Mouse (Mus musculus) embryo, embryonic 11.5 days (tissue): ENCODE results near the gene Rora.

Experiments used
- DNase-seq: peaks from one replicate; pipeline ENCODE4 v3.0.0-alpha.2; 2012; ENCODE audit warnings: low read depth, low spot score

The Rora gene

DNA sequence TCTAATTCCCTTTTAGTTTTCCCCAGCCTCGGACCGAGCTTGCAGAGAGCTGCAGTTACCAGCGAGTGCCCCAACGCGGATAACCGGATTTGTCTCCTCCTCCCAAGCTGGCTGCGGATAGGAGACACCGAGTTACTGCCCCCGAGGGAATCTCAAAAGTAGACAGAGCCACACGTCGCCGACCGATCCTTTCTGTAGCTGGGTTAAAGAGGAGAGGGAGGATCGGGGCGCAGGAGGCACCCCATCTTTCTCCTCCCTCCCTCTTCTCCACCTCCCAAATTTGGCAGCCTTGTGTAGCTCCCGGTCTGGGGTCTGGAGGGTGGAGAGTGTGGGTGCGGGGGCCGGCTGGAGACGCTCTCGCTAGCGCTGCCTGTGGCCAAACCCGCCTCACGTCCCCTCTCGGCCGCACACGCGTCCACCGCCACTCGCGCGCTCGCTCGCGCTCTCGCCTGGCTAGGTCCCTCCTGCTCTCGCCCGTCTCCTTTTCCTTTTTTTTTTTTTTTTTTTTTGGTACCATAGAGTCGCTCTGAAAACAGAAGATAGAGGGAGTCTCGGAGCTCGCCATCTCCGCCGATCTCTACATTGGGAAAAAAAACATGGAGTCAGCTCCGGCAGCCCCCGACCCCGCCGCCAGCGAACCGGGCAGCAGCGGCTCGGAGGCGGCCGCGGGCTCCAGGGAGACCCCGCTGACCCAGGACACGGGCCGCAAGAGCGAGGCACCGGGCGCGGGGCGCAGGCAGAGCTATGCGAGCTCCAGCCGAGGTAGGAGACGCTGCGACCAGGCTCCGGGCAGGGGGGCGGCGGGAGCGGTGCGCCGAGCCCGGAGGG, at the start of gene Rora:
Gene Rora, plus strand, starts transcription at position 576 of the 828 bp plus-strand sequence.
- DNase-seq: peak; percentile 57

DNA sequence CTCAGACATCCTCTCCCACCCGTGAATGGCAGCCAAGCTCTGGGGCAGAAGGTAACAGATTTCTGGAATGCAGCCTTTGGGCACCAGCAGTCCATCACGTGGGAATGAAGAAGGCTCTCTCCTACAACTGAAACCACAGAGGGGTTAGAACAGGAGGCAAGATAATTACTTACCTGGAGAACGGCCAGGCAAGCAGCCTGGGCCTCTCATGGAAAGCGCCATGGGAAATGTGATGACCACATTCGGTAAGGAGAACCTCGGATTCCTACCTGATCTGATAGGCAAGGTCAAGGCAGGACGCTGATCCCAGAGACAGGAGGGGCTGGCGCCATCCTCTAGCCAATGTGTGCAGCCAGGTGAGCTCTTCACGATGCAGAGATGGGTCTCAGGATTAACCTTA, 39.6 kb upstream of the Rora start:
- DNase-seq: no peak

- DNase-seq: no peak
These were observed 36.5 kb upstream of the Rora start for GRCm38 (mm10) chr9:68617116-68617515.

GRCm38 (mm10) chr9:68620036-68620435, 33.5 kb upstream of the Rora start:
- DNase-seq: no peak

GRCm38 (mm10) chr9:68620441-68620840, 33.1 kb upstream of the Rora start:
- DNase-seq: no peak

- DNase-seq: no peak
These were observed 28.6 kb upstream of the Rora start for GRCm38 (mm10) chr9:68624981-68625380.

GRCm38 (mm10) chr9:68637301-68637700, 16.3 kb upstream of the Rora start:
- DNase-seq: no peak

DNA sequence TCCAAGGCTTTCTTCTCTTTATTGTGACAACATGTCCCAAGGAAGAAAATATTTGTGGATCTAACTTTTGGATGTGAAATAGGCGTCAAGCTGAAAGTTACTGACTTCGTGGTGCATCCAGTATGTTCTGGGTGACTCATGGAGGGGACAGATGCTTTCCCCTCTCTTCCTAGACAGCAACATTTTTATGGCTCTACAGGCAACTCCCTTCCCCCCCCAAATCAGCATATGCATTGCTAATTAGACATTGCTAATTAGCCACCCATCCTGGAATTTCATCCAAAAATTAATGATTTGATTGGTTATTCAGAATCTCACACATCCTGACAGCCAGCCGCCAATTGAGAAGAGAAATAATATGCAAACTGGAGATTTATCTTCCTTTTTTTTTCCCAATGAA, 12.5 kb upstream of the Rora start:
- no peak for DNase-seq

DNA sequence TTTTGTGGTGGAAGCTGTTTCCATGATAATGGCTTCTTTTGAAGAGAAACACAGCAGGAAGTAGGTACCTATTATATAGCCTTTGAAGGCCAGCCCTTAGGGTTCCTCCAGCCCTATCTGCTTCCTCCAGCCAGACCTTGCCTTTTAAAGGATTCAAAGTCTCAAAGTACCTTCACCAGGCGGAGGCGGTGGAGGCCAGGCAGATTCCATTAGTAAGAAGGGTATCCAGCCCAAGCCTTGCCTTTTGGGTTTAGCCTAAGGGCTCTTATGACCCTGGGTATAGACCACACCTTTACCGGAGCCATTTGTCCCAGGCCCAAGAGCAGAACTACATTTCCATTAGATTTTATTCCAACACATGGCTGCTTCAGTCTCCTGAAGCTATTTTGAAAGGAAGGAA, 5.5 kb upstream of the Rora start:
- no peak for DNase-seq

- DNase-seq: no peak
These were observed 400 bp downstream of the Rora start for GRCm38 (mm10) chr9:68654039-68654332.

DNA sequence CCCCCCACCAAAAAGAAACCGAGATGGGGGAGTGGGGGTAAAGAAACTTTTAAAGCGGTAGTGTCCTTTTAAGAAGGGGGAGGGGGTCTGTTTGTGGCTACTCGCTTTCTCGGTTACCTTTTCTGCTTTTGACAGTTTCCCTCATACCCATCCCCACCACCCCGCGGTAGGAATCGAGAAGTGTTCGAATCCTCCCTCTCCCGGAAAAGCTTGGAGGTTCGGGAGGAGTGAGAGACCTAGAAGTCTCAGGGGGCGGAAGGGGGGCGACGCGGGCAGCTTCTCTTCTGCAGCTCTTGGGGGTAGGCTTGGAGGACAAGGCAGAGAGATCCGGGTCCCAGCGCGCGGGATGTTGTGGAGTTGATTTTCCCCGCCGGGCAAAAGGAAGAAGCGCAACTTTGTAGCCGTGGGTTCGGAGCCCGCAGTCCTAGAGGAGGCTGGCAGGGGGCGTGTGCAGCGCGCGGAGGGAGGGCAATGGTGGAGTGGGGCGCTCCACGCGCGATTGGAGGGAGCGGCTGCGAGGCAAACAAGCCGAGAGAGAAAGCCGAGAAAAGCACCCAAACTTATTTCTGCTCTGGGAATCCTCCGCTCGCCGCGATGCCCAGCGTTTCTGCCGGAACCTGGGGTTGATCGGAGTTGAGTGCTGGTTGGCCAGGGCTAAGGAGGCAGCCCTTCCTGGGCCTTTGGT, 889 bp downstream of the Rora start:
- peak; percentile 9 for DNase-seq

DNA sequence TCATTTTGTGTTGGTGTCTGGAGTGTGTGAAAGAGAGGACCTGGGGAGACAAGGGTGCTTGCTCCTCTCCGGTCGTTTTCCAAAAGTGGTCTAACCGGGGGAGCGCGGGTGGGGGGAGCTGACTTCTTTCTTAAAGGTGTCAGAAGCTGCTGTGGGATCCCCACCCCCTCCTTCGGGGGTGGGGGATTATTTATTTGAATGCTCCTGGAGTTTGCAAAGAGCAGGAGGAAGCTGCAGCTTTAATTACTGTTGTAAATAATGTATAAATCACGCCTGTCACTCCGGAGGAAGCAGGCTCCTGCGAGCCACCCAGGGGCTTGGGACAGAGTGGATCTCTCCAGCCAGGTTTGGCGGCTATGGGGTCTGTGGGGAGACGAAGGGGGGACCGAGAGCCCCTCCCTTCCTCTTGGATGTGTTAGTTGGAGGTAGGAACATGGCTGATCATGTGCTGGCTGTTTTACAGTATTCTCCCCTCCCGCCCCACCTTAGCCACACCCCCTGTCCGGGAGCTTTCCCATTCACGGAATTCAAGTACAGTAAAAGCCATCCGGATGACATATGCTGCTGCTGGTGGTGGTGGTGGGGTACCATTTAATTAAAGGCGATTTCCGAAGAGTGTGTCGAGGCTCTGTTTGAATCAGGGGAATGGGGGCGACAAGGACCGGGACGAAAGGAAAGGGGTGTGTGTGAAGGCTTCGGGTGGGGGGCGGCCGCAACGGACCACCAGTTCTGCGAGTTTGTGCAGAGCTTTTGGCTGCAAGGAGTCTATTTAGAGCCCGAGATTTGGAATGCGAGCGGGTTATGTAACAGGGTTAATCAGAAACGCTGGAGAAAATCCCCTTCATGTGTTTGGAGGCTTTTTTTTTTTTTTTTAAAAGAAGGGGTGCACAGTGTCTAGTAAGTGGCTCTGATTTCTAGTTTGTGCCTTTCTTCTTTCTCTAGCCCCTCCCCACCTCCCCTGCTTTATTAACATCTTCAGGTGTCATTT, 1.7 kb downstream of the Rora start:
- DNase-seq: peak; percentile 36

- no peak for DNase-seq
These were observed 2.6 kb downstream of the Rora start for GRCm38 (mm10) chr9:68656076-68656795.

GRCm38 (mm10) chr9:68656796-68657130, 3.2 kb downstream of the Rora start:
- no peak for DNase-seq

DNA sequence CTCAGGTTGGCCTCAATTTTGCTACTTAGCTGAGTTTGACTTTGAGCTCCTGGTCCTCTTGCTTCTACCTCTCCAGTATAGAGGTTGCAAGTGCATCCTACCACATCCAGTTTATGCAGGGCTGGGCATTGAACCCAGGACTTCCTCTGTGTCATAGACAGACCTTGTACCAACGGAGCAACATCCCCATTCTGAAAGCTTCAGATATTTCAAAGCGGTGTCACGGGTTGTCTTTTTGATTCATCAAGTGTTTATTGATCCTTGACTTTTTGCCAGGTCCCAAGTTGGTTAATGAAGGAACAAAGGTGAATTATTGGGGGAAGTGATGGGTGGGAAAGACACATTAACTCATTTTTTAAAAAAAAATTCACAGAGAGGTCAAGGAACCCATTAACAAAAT, 17.1 kb downstream of the Rora start:
- DNase-seq: no peak

DNA sequence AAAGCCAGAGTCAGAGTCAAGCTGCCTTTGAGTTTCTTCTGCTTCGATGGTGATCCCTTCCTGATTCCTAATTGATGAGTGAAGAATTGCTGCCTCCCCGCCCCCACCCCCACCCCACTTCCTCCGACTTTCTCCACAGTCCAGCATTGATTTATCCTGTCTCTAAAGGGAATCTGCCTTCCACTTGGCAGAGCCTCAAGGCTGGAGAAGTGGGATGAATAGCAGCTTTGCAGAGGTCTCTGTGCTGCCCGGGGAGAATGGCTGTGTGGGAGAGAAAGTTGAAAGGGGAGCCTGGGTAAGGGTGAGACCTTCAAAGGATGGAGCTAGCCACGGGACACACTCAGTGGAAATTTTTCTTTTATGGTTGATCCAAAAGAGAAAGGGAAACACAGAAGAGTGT, 18.9 kb downstream of the Rora start:
- no peak for DNase-seq

DNA sequence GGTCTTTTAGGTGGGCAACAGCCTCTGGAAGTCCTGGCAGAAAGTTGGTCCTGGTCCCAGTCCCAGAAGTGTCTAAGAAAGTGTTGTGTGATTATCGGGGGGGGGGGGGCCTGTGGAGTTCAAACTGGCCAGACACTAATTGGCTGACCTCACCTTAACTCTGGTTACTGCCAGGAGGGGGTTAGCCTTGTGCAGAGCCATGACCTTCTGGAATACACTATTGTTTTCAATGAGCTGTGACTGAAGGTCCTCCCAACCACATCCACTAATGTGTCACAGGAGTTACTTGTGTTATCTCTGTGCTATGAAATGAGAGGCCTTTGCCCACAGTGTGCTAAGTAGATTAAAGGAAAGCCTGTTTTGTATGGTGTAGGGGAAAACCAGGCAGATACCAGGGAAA, 19.6 kb downstream of the Rora start:
- DNase-seq: no peak

DNA sequence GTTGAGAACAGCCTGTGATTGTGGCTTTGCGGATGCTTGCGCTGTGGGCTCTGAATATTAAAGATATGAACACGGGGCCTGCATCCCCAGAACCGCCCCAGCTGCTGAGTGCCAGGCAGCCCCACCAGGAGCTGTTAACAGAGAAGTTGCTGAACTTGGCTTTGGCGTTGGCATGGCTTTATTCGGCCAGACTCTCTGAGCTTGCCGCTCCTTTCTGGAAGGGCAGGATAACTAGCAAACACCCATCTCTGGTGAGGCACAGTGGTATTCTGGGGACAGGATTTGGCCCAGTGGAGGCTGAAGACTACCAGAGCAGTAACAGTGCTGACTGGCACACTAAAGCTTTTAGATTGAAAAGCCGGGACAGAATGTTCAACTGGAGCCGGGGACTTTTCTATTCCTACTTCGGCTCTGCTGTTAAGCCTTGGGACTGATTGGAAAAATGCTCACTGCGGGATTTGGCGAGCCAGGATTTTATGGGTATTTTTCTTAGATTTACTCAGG, 26.3 kb downstream of the Rora start:
- DNase-seq: no peak

GRCm38 (mm10) chr9:68683938-68684337, 30.4 kb downstream of the Rora start:
- no peak for DNase-seq

DNA sequence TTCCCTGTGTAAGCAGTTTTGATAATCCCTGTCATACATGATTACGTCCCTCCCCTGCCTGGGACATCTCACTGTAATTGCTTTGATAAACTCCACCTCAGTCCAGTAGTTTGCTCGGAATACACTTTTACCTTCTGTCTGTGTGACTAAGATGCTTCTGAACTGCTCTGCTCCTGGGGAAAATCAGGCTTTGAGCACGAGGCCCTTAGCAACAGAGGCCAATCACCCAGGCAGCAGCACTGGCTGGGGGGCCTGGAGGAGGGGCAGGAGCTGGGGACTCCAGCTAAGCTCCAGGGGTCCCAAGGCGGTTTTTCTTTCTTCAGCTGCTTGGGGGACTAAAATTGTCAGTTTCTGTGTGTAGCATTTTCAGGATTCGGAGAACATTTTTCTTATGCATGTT, 32.0 kb downstream of the Rora start:
- DNase-seq: no peak

DNA sequence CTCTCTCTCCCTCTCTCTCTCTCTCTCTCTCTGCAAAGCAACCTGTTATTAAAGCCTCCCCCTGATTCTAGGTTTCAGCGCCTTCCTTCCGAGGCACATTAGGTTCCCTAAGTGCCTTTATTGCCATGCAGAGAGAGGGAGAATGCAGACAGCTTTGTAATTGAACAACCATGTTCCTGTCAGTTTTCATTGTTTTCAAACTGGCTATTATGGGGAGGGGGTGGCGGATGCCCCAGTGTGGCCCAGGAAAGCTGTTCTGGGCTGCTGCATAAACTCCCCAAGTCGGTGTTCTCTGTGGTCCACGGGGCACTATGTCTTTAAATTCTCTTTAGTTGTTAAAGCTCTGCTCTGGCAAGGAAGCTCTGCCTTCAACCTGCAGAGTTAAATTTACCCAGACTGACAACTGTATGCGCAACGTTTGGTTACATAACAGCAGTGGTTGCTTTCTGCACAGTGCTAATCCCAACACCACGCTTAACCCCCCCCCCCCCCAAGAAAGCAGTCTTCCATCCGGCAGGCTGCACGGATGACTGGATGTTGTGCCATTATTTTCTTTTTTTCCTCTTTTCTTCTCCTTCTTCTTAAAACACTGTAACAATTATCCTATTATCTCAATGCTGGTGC, 33.8 kb downstream of the Rora start:
- DNase-seq: no peak
